Mouse (Mus musculus): ENCODE data around the gene Dirc2. TPM values are rescaled to one million over a fixed set of nuclear protein-coding genes. Genes with fewer than 3 reads are reported as not detected.

Gene Dirc2
- polyA plus RNA-seq, 1 experiment from 2014 or later: 20.1 TPM

GRCm38 (mm10) chr16:35748237-35748603, 20.9 kb downstream of the Dirc2 start:
- 90% methylated on average over 7 of the region's 7 CpGs for WGBS
- Histone ChIP-seq H3K9ac (ENCODE audit: low read length) (no peak overlapping the region), H3K27me3 (ENCODE audit: control insufficient read depth, insufficient read depth, low read length) (no peaks in the 10 kb centered on the region), H3K9me3 (ENCODE audit: control insufficient read depth, low read length) (no peaks in the 10 kb centered on the region), H3K4me3 (ENCODE audit: control insufficient read depth in 1 of 2, insufficient read depth in 1 of 2, low read depth in 1 of 2, low read length in 2 of 2) (no peak overlapping the region), H3K36me3 (ENCODE audit: control insufficient read depth, insufficient read depth, low read length) (no peaks in the 10 kb centered on the region), H3K4me1 (ENCODE audit: control insufficient read depth in 2 of 2, insufficient read depth in 2 of 2, low read length in 2 of 2) (no peaks in the 10 kb centered on the region), H3K4me2 (ENCODE audit: low read length) (no peak overlapping the region), H3K27ac (replicated peaks in 1 of 2; ENCODE audit: control insufficient read depth in 1 of 2, insufficient read depth in 1 of 2, low read depth in 2 of 2, low read length in 2 of 2) (no peak overlapping the region)
- no peak for ATAC-seq (ENCODE audit: insufficient number of reproducible peaks, insufficient read depth, low FRiP score, low read depth)

- no peak overlapping the region for H3K4me3 ChIP-seq (ENCODE audit: control insufficient read depth in 1 of 2, insufficient read depth in 1 of 2, low read depth in 1 of 2, low read length in 2 of 2)
- no peaks in the 10 kb centered on the region for H3K27me3 ChIP-seq (ENCODE audit: control insufficient read depth, insufficient read depth, low read length)
- H3K9me3 ChIP-seq (ENCODE audit: control insufficient read depth, low read length): no peaks in the 10 kb centered on the region
- H3K9ac ChIP-seq (ENCODE audit: low read length): no peak overlapping the region
- no peaks in the 10 kb centered on the region for H3K4me1 ChIP-seq (ENCODE audit: control insufficient read depth in 2 of 2, insufficient read depth in 2 of 2, low read length in 2 of 2)
- no peak overlapping the region for H3K27ac ChIP-seq (replicated peaks in 1 of 2; ENCODE audit: control insufficient read depth in 1 of 2, insufficient read depth in 1 of 2, low read depth in 2 of 2, low read length in 2 of 2)
- no peak overlapping the region for H3K4me2 ChIP-seq (ENCODE audit: low read length)
- ATAC-seq (ENCODE audit: insufficient number of reproducible peaks, insufficient read depth, low FRiP score, low read depth): no peak
- WGBS: 89% methylated on average over 9 of the region's 9 CpGs
- no peaks in the 10 kb centered on the region for H3K36me3 ChIP-seq (ENCODE audit: control insufficient read depth, insufficient read depth, low read length)
These were observed 21.5 kb downstream of the Dirc2 start for GRCm38 (mm10) chr16:35747417-35748236.

- Histone ChIP-seq H3K27me3 (ENCODE audit: control insufficient read depth, insufficient read depth, low read length) (no peaks in the 10 kb centered on the region), H3K4me2 (ENCODE audit: low read length) (no peak overlapping the region), H3K27ac (replicated peaks in 1 of 2; ENCODE audit: control insufficient read depth in 1 of 2, insufficient read depth in 1 of 2, low read depth in 2 of 2, low read length in 2 of 2) (no peak overlapping the region), H3K9ac (ENCODE audit: low read length) (no peak overlapping the region), H3K4me1 (ENCODE audit: control insufficient read depth in 2 of 2, insufficient read depth in 2 of 2, low read length in 2 of 2) (peaks cover 10 to 22% of the 10 kb centered on the region in 2 experiments), H3K4me3 (ENCODE audit: control insufficient read depth in 1 of 2, insufficient read depth in 1 of 2, low read depth in 1 of 2, low read length in 2 of 2) (no peak overlapping the region), H3K9me3 (ENCODE audit: control insufficient read depth, low read length) (no peaks in the 10 kb centered on the region), H3K36me3 (ENCODE audit: control insufficient read depth, insufficient read depth, low read length) (no peaks in the 10 kb centered on the region)
- ATAC-seq (ENCODE audit: insufficient number of reproducible peaks, insufficient read depth, low FRiP score, low read depth): no peak
- WGBS: 78% methylated on average over 12 of the region's 12 CpGs
These were observed 26.8 kb downstream of the Dirc2 start for GRCm38 (mm10) chr16:35742251-35742937.

- ATAC-seq (ENCODE audit: insufficient number of reproducible peaks, insufficient read depth, low FRiP score, low read depth): no peak
- Histone ChIP-seq H3K27me3 (ENCODE audit: control insufficient read depth, insufficient read depth, low read length) (no peaks in the 10 kb centered on the region), H3K9me3 (ENCODE audit: control insufficient read depth, low read length) (no peaks in the 10 kb centered on the region), H3K27ac (replicated peaks in 1 of 2; ENCODE audit: control insufficient read depth in 1 of 2, insufficient read depth in 1 of 2, low read depth in 2 of 2, low read length in 2 of 2) (no peak overlapping the region), H3K36me3 (ENCODE audit: control insufficient read depth, insufficient read depth, low read length) (no peaks in the 10 kb centered on the region), H3K4me2 (ENCODE audit: low read length) (no peak overlapping the region), H3K9ac (ENCODE audit: low read length) (no peak overlapping the region), H3K4me3 (ENCODE audit: control insufficient read depth in 1 of 2, insufficient read depth in 1 of 2, low read depth in 1 of 2, low read length in 2 of 2) (no peak overlapping the region), H3K4me1 (ENCODE audit: control insufficient read depth in 2 of 2, insufficient read depth in 2 of 2, low read length in 2 of 2) (peaks cover 10 to 22% of the 10 kb centered on the region in 2 experiments)
- WGBS: 97% methylated on average over 5 of the region's 5 CpGs
These were observed 27.5 kb downstream of the Dirc2 start for GRCm38 (mm10) chr16:35741621-35742020.

GRCm38 (mm10) chr16:35740943-35741342, 28.2 kb downstream of the Dirc2 start:
- Histone ChIP-seq H3K4me3 (ENCODE audit: control insufficient read depth in 1 of 2, insufficient read depth in 1 of 2, low read depth in 1 of 2, low read length in 2 of 2) (no peak overlapping the region), H3K27ac (replicated peaks in 1 of 2; ENCODE audit: control insufficient read depth in 1 of 2, insufficient read depth in 1 of 2, low read depth in 2 of 2, low read length in 2 of 2) (peak overlapping the region in 1 of 2 experiments; percentile 28; a peak in 1 of 4 replicates), H3K4me2 (ENCODE audit: low read length) (peak overlapping the region; percentile 34; the same call in 1 of the 2 replicates)

GRCm38 (mm10) chr16:35740357-35740756, 28.8 kb downstream of the Dirc2 start:
- ATAC-seq (ENCODE audit: insufficient number of reproducible peaks, insufficient read depth, low FRiP score, low read depth): no peak
- peak overlapping the region; percentile 34 for H3K4me2 ChIP-seq (ENCODE audit: low read length)
- no peaks in the 10 kb centered on the region for H3K9me3 ChIP-seq (ENCODE audit: control insufficient read depth, low read length)
- WGBS: 40% methylated on average over 12 of the region's 12 CpGs
- H3K27me3 ChIP-seq (ENCODE audit: control insufficient read depth, insufficient read depth, low read length): no peaks in the 10 kb centered on the region
- H3K9ac ChIP-seq (ENCODE audit: low read length): no peak overlapping the region
- H3K27ac ChIP-seq (replicated peaks in 1 of 2; ENCODE audit: control insufficient read depth in 1 of 2, insufficient read depth in 1 of 2, low read depth in 2 of 2, low read length in 2 of 2): peak overlapping the region; percentile 27 to 28; a peak in 2 of 4 replicates
- no peak overlapping the region; a peak in 1 of 4 replicates for H3K4me3 ChIP-seq (ENCODE audit: control insufficient read depth in 1 of 2, insufficient read depth in 1 of 2, low read depth in 1 of 2, low read length in 2 of 2)
- H3K4me1 ChIP-seq (ENCODE audit: control insufficient read depth in 2 of 2, insufficient read depth in 2 of 2, low read length in 2 of 2): peaks cover 10 to 22% of the 10 kb centered on the region in 2 experiments
- 0 out of 2 replicates have a peak, but pooled peaks cover 1% of the 10 kb centered on the region for H3K36me3 ChIP-seq (ENCODE audit: control insufficient read depth, insufficient read depth, low read length)

More at GRCm38 (mm10) chr16:35740943-35741342, 28.2 kb downstream of the Dirc2 start:
- no peak for ATAC-seq (ENCODE audit: insufficient number of reproducible peaks, insufficient read depth, low FRiP score, low read depth)
- 25% methylated on average over 6 of the region's 6 CpGs for WGBS
- no peaks in the 10 kb centered on the region for H3K9me3 ChIP-seq (ENCODE audit: control insufficient read depth, low read length)
- no peak overlapping the region for H3K9ac ChIP-seq (ENCODE audit: low read length)
- H3K4me1 ChIP-seq (ENCODE audit: control insufficient read depth in 2 of 2, insufficient read depth in 2 of 2, low read length in 2 of 2): peaks cover 10 to 22% of the 10 kb centered on the region in 2 experiments
- no peaks in the 10 kb centered on the region for H3K27me3 ChIP-seq (ENCODE audit: control insufficient read depth, insufficient read depth, low read length)
- H3K36me3 ChIP-seq (ENCODE audit: control insufficient read depth, insufficient read depth, low read length): no peaks in the 10 kb centered on the region

GRCm38 (mm10) chr16:35739548-35739947, 29.6 kb downstream of the Dirc2 start:
- WGBS: 47% methylated on average over 1 of the region's 1 CpGs
- H3K9me3 ChIP-seq (ENCODE audit: control insufficient read depth, low read length): no peaks in the 10 kb centered on the region
- 0 out of 2 replicates have a peak, but pooled peaks cover 8% of the 10 kb centered on the region for H3K36me3 ChIP-seq (ENCODE audit: control insufficient read depth, insufficient read depth, low read length)
- H3K4me3 ChIP-seq (ENCODE audit: control insufficient read depth in 1 of 2, insufficient read depth in 1 of 2, low read depth in 1 of 2, low read length in 2 of 2): no peak overlapping the region
- no peaks in the 10 kb centered on the region for H3K27me3 ChIP-seq (ENCODE audit: control insufficient read depth, insufficient read depth, low read length)
- H3K4me2 ChIP-seq (ENCODE audit: low read length): no peak overlapping the region
- ATAC-seq (ENCODE audit: insufficient number of reproducible peaks, insufficient read depth, low FRiP score, low read depth): no peak
- H3K27ac ChIP-seq (replicated peaks in 1 of 2; ENCODE audit: control insufficient read depth in 1 of 2, insufficient read depth in 1 of 2, low read depth in 2 of 2, low read length in 2 of 2): no peak overlapping the region
- no peak overlapping the region for H3K9ac ChIP-seq (ENCODE audit: low read length)
- H3K4me1 ChIP-seq (ENCODE audit: control insufficient read depth in 2 of 2, insufficient read depth in 2 of 2, low read length in 2 of 2): peaks cover 10 to 22% of the 10 kb centered on the region in 2 experiments
